Mouse (Mus musculus) hindbrain, embryonic 13.5 days (tissue): ENCODE measurements around the gene Capn2. TPM values are rescaled to one million over a fixed set of nuclear protein-coding genes. Genes with fewer than 3 reads are reported as not detected.
A peak's percentile ranks its signal among the peaks of the same experiment; 100 is the strongest.

Source experiments
- ATAC-seq: fragments of 200-750 bp; cut with Nextera tagmentation; 2 replicates; pipeline ENCODE4 v1.8.0; 2017; ENCODE audit warnings: moderate TSS enrichment; ENCODE audit not compliant: low FRiP score
- H3K27ac ChIP-seq: fragments of 300-500 bp; sonication (generic); 2 replicates; pipeline ENCODE4 v1.5.1; 2015; ENCODE audit warnings: inconsistent platforms, mild to moderate bottlenecking, moderate library complexity
- H3K27me3 ChIP-seq: fragments of 300-500 bp; sonication (generic); 2 replicates; pipeline ENCODE4 v1.6.1; 2015; ENCODE audit warnings: mild to moderate bottlenecking, inconsistent platforms
- H3K36me3 ChIP-seq: fragments of 300-500 bp; sonication (generic); 2 replicates; pipeline ENCODE4 v1.6.1; 2015; ENCODE audit warnings: mild to moderate bottlenecking, inconsistent platforms
- H3K4me1 ChIP-seq: fragments of 300-500 bp; sonication (generic); replicated peaks from 2 replicates; pipeline ENCODE4 v1.6.1; 2015; ENCODE audit warnings: inconsistent platforms
- H3K4me2 ChIP-seq: fragments of 300-500 bp; sonication (generic); 2 replicates; pipeline ENCODE4 v1.6.1; 2015; ENCODE audit warnings: inconsistent platforms, mild to moderate bottlenecking, moderate library complexity
- H3K4me3 ChIP-seq: fragments of 300-500 bp; sonication (generic); 2 replicates; pipeline ENCODE4 v1.5.1; 2015; ENCODE audit warnings: mild to moderate bottlenecking, inconsistent platforms
- H3K9ac ChIP-seq: fragments of 300-500 bp; sonication (generic); 2 replicates; pipeline ENCODE4 v1.6.1; 2015; ENCODE audit warnings: mild to moderate bottlenecking, inconsistent platforms
- H3K9me3 ChIP-seq: fragments of 300-500 bp; sonication (generic); 2 replicates; pipeline ENCODE4 v1.6.1; 2016; ENCODE audit warnings: inconsistent platforms
- WGBS: fragments of 180-500 bp; shearing (Covaris S2); methylation state at CpG from one replicate; pipeline ENCODE4 v1.1.7; 2015; 5-methylcytosine and 5-hydroxymethylcytosine counted together
- polyA plus RNA-seq: library from polyadenylated mRNA; unstranded; fragments of >200 nt; fragmentation: Nextera tagmentation; extraction: Ambion mirVana; gene quantifications from 2 replicates; pipeline ENCODE4 v1.2.1, GENCODE M21; 2015

Capn2 gene
- 85.0 and 85.8 TPM in 2 replicates for polyA plus RNA-seq

- peaks cover 17% of the 10 kb centered on the region for H3K27me3 ChIP-seq
- peak within 1 kb of the TSS; percentile 88 for H3K27ac ChIP-seq
These were observed at the start of gene Capn2 for GRCm38 (mm10) chr1:182516758-182517676. Gene Capn2 (minus strand): TSS chr1:182517608.

GRCm38 (mm10) chr1:182565351-182565835, 48.0 kb upstream of the Capn2 start:
- Histone ChIP-seq H3K4me3 (no peak overlapping the region), H3K36me3 (no peaks in the 10 kb centered on the region), H3K27ac (no peak overlapping the region), H3K9me3 (no peaks in the 10 kb centered on the region), H3K4me2 (no peak overlapping the region), H3K9ac (no peak overlapping the region), H3K27me3 (no peaks in the 10 kb centered on the region), H3K4me1 (peaks cover 21% of the 10 kb centered on the region)
- ATAC-seq, result no peak
- 88% methylated on average over 6 of the region's 6 CpGs for WGBS

More at GRCm38 (mm10) chr1:182516758-182517676, at the start of gene Capn2:
- Histone ChIP-seq H3K36me3 (peaks cover 10% of the 10 kb centered on the region), H3K9me3 (no peaks in the 10 kb centered on the region), H3K4me2 (peak within 1 kb of the TSS; percentile 76), H3K9ac (peak within 1 kb of the TSS; percentile 89), H3K4me3 (peak within 1 kb of the TSS; percentile 58), H3K4me1 (peaks cover 27% of the 10 kb centered on the region)
- WGBS, result under 1% methylated on average over 81 of the region's 84 CpGs
- peak; percentile 96 for ATAC-seq

- H3K4me3 ChIP-seq, result no peak within 1 kb of the TSS
- 84% methylated on average over 5 of the region's 5 CpGs for WGBS
- no peaks in the 10 kb centered on the region for H3K9me3 ChIP-seq
These were observed 47.2 kb upstream of the Capn2 start, which contains the start of gene Capn8 for GRCm38 (mm10) chr1:182564408-182565120. Gene Capn8 (plus strand): TSS chr1:182565007.

GRCm38 (mm10) chr1:182562576-182563370, 45.4 kb upstream of the Capn2 start:
- Histone ChIP-seq H3K27me3 (no peaks in the 10 kb centered on the region), H3K9ac (no peak overlapping the region), H3K9me3 (no peaks in the 10 kb centered on the region), H3K4me1 (peaks cover 21% of the 10 kb centered on the region), H3K36me3 (no peaks in the 10 kb centered on the region), H3K4me2 (0 out of 2 replicates have a peak overlapping the region, but pooled peaks have one; percentile 26), H3K4me3 (no peak overlapping the region), H3K27ac (no peak overlapping the region)
- ATAC-seq, result no peak
- WGBS, result 43% methylated on average over 16 of the region's 16 CpGs

More at GRCm38 (mm10) chr1:182564408-182565120, 47.2 kb upstream of the Capn2 start, which contains the start of gene Capn8:
- no peak within 1 kb of the TSS for H3K4me2 ChIP-seq
- no peak for ATAC-seq
- H3K4me1 ChIP-seq, result peaks cover 21% of the 10 kb centered on the region
- H3K27ac ChIP-seq, result no peak within 1 kb of the TSS
- H3K27me3 ChIP-seq, result no peaks in the 10 kb centered on the region
- no peak within 1 kb of the TSS for H3K9ac ChIP-seq
- no peaks in the 10 kb centered on the region for H3K36me3 ChIP-seq

- Histone ChIP-seq H3K4me3 (no peak overlapping the region), H3K9ac (no peak overlapping the region), H3K36me3 (no peaks in the 10 kb centered on the region), H3K27me3 (no peaks in the 10 kb centered on the region), H3K27ac (peak overlapping the region; percentile 36; the same call in 1 of the 2 replicates), H3K9me3 (no peaks in the 10 kb centered on the region), H3K4me2 (no peak overlapping the region), H3K4me1 (peaks cover 21% of the 10 kb centered on the region)
- 78% methylated on average over 11 of the region's 11 CpGs for WGBS
- ATAC-seq, result no peak
These were observed 44.6 kb upstream of the Capn2 start for GRCm38 (mm10) chr1:182561945-182562514.

DNA sequence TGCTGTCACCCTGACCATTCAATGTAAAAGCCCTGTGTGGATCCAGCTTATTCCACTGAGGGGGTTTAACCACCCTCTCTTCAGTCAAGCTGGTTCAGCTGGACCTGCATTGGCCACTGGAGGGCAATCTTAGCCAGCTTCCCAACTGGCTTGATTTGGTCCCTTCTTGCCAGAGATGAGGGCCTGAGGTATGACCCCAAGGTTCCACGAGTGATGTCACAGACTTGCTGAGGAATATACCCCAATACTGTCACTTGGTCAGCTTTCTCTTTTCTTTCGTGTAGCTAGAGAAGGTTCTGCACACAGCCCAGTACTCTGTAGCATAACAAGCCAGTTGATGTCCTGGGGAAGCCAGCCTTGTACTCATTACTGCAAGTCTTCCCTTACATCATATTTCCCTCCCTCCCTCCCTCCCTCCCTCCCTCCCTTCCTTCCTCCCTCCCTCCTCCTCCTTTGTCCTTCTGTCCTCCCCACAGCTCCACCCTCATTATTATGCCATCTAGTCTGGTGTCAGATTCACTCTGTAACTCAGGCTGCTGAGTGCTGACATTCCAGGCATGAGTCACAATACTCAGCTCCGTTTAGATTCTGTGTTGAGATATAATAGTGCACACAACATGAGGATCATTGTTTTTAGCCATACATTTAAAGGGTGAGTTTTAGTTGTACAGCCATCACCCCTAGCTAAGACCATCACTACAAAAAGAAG, 43.1 kb upstream of the Capn2 start:
- Histone ChIP-seq H3K4me3 (no peak overlapping the region), H3K4me1 (peaks cover 23% of the 10 kb centered on the region), H3K9me3 (no peaks in the 10 kb centered on the region), H3K36me3 (no peaks in the 10 kb centered on the region), H3K27ac (no peak overlapping the region), H3K27me3 (no peaks in the 10 kb centered on the region), H3K9ac (no peak overlapping the region), H3K4me2 (no peak overlapping the region)
- 24% methylated on average over 3 of the region's 3 CpGs for WGBS
- peak; percentile 59 for ATAC-seq

DNA sequence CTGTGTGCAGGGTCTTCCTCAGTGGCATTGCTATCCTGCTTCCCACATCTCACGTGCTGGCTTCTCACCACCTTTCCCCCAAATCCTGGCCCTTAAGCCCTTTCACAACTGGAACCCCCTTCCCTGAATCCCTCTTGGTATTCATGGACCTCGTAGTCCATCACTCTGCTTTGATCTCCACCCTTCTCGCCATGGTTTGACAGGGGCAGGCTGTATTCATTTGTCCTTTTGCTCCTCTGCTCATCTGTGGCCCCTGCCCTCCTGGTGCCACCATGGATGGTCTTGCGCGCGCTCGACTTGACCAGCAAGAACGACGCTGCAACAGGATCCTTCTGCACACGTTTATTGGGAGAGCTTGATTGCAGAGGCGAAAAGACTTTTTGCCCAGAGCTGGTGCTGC, 42.1 kb upstream of the Capn2 start:
- Histone ChIP-seq H3K4me1 (peaks cover 23% of the 10 kb centered on the region), H3K4me3 (no peak overlapping the region), H3K4me2 (no peak overlapping the region), H3K9me3 (no peaks in the 10 kb centered on the region), H3K27me3 (no peaks in the 10 kb centered on the region), H3K27ac (no peak overlapping the region), H3K36me3 (no peaks in the 10 kb centered on the region), H3K9ac (no peak overlapping the region)
- ATAC-seq, result no peak
- WGBS, result 91% methylated on average over 11 of the region's 11 CpGs

- Histone ChIP-seq H3K4me2 (no peak overlapping the region), H3K27ac (no peak overlapping the region), H3K9ac (no peak overlapping the region), H3K4me1 (peaks cover 19% of the 10 kb centered on the region), H3K4me3 (no peak overlapping the region), H3K36me3 (no peaks in the 10 kb centered on the region), H3K27me3 (no peaks in the 10 kb centered on the region), H3K9me3 (no peaks in the 10 kb centered on the region)
- WGBS, result 83% methylated on average over 4 of the region's 4 CpGs
- ATAC-seq, result no peak
These were observed 40.9 kb upstream of the Capn2 start for GRCm38 (mm10) chr1:182558271-182558670.

DNA sequence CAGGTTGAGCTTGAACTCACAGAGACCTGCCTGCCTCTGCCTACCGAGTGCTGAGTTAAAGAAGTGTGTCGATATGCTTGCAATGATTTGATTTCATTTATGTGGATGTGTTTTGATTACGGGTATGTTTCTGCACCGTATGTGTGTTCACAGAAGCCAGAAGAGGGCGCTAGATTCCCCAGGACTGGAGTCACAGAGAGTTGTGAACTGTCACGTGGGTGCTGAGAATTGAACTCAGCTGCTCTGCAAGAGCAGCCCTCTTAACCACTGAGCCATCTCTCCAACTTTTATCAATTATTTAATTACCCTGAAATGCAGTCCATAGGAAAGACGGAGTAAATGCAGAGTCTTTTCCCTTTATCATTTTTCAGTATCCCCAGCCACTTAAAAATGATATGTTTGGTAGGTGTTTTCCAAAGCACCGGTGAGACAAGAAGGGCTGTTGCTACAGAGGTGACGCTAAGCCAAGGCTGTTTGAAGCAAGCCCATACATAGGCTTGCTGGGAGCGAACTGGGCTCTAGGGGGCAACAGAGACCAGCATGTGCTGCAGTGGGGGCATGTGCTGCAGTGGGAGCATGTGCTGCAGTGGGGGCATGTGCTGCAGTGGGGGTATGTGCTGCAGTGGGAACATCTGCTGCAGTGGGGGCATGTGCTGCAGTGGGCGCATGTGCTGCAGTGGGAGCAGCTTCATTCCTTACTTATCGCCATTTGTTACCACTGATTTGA, 36.4 kb upstream of the Capn2 start:
- 63% methylated on average over 12 of the region's 12 CpGs for WGBS
- Histone ChIP-seq H3K9me3 (no peaks in the 10 kb centered on the region), H3K9ac (no peak overlapping the region), H3K27me3 (no peaks in the 10 kb centered on the region), H3K4me2 (no peak overlapping the region), H3K4me1 (0 out of 2 replicates have a peak, but pooled peaks cover 2% of the 10 kb centered on the region), H3K27ac (no peak overlapping the region), H3K36me3 (no peaks in the 10 kb centered on the region), H3K4me3 (no peak overlapping the region)
- ATAC-seq, result peak; percentile 78

GRCm38 (mm10) chr1:182550761-182551160, 33.4 kb upstream of the Capn2 start:
- H3K27ac ChIP-seq, result no peak overlapping the region
- H3K4me3 ChIP-seq, result no peak overlapping the region
- WGBS, result 81% methylated on average over 8 of the region's 8 CpGs
- no peaks in the 10 kb centered on the region for H3K36me3 ChIP-seq
- no peaks in the 10 kb centered on the region for H3K9me3 ChIP-seq
- H3K4me1 ChIP-seq, result no peaks in the 10 kb centered on the region
- no peaks in the 10 kb centered on the region for H3K27me3 ChIP-seq
- no peak overlapping the region for H3K9ac ChIP-seq
- no peak overlapping the region for H3K4me2 ChIP-seq
- ATAC-seq, result no peak
